Mouse (Mus musculus) bone marrow macrophage, adult 2 months (primary cell): ENCODE data around the gene Popdc2.

Experiments
- CTCF ChIP-seq: IDR thresholded peaks from 2 replicates; pipeline ENCODE4 v1.5.1; 2012; ENCODE audit warnings: low read depth, mild to moderate bottlenecking, low read length, moderate library complexity
- POLR2A ChIP-seq: IDR thresholded peaks from 2 replicates; pipeline ENCODE4 v1.6.1; 2012; ENCODE audit warnings: mild to moderate bottlenecking, low read depth, low read length, borderline replicate concordance

DNA sequence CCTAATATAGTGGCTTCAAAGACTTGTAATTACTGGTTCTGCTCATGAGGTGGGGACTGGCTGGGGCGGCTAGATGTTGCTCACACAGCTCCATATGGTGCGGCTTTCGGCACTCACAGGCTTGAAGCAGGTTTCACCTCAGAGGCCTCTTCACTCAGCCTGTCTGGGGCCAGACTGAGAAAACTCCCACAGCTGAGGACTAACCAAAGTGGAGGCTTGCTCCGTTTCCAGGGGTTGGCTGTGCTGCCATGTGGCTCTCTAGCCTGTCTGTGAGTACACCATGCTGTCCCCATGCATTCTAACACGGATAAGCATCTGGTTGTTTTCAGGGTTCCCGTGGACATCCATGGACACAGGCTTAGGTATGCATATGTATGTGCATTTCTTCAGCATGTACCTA lies 16.6 kb downstream of the Popdc2 start:
- TF ChIP-seq CTCF (no peak), POLR2A (no peak)
